Mouse (Mus musculus) adrenal gland, adult (tissue): ENCODE results near the gene Pfas.

Experiments
- DNase-seq, 2 experiments: peaks; one replicate each; pipeline ENCODE4 v3.0.0; 2022 to 2023; ENCODE audit warnings: low spot score in 1 of 2; ENCODE audit not compliant: inconsistent age in 2 of 2

Gene Pfas

GRCm38 (mm10) chr11:69008182-69009121 is at the start of gene Pfas:
TSS of gene Pfas (minus strand) at chr11:69008460.
- DNase-seq = peak; percentile 91 to 96

GRCm38 (mm10) chr11:69053848-69054247 is 45.6 kb upstream of the Pfas start:
- DNase-seq = no peak

- DNase-seq = no peak
Measured at GRCm38 (mm10) chr11:69052824-69053421, 44.7 kb upstream of the Pfas start.

GRCm38 (mm10) chr11:69051771-69052170 is 43.5 kb upstream of the Pfas start:
- no peak for DNase-seq

- DNase-seq = peak in 1 of 2 experiments; percentile 46
Measured at GRCm38 (mm10) chr11:69050748-69051147, 42.5 kb upstream of the Pfas start.

GRCm38 (mm10) chr11:69048151-69048550 is 39.9 kb upstream of the Pfas start:
- DNase-seq = no peak

- no peak for DNase-seq
Measured at GRCm38 (mm10) chr11:69047592-69047991, 39.3 kb upstream of the Pfas start.

GRCm38 (mm10) chr11:69046395-69046774 is 38.1 kb upstream of the Pfas start:
- no peak for DNase-seq

- DNase-seq = peak; percentile 81 to 94
Measured at GRCm38 (mm10) chr11:69045531-69046394, 37.5 kb upstream of the Pfas start, which contains the start of gene Aurkb. TSS of gene Aurkb (plus strand) at chr11:69045647.

- DNase-seq = peak; percentile 33 to 56
Measured at GRCm38 (mm10) chr11:69038173-69038572, 29.9 kb upstream of the Pfas start.

GRCm38 (mm10) chr11:69037231-69038061 is 29.2 kb upstream of the Pfas start:
- peak; percentile 89 to 97 for DNase-seq

GRCm38 (mm10) chr11:69036486-69037230 is 28.4 kb upstream of the Pfas start:
- DNase-seq = peak; percentile 90 to 98

- peak; percentile 92 to 97 for DNase-seq
Measured at GRCm38 (mm10) chr11:69035849-69036248, 27.6 kb upstream of the Pfas start.

GRCm38 (mm10) chr11:69035411-69035810 is 27.2 kb upstream of the Pfas start:
- no peak for DNase-seq

GRCm38 (mm10) chr11:69034585-69034984 is 26.3 kb upstream of the Pfas start:
- DNase-seq = peak in 1 of 2 experiments; percentile 58

GRCm38 (mm10) chr11:69033552-69033951 is 25.3 kb upstream of the Pfas start:
- peak in 1 of 2 experiments; percentile 45 for DNase-seq

GRCm38 (mm10) chr11:69028805-69029204 is 20.5 kb upstream of the Pfas start:
- DNase-seq = no peak

GRCm38 (mm10) chr11:69026562-69026961 is 18.3 kb upstream of the Pfas start:
- no peak for DNase-seq

- DNase-seq = no peak
Measured at GRCm38 (mm10) chr11:69020691-69021090, 12.4 kb upstream of the Pfas start.

- DNase-seq = no peak
Measured at GRCm38 (mm10) chr11:69016755-69017154, 8.5 kb upstream of the Pfas start.
